Mouse (Mus musculus): ENCODE data around the gene Atg16l1.

DNA sequence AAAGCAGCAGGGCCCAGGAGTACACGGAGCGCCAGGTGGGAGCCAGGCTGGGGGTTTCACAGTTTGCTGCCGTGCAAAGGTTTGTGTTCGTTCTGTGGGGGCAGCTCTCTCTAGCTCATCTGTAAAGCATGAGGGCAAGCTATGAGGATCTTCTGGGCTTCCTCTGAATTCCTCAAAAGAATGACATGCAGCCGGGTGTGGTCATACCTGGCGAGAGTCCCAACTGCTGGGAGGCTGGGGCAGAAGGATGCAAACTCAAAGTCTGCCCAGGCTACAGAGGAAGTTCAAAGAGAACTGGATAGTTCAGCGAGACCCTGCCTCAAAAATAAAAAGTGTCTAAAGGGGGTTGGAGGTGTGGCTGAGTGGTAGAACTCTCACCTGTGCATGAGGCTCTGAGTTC lies 25.4 kb upstream of the Atg16l1 start:
- TF ChIP-seq CTCF (conservative IDR thresholded peaks at IDR 0.05; ENCODE audit: low read length) (no peak), NANOG (IDR thresholded peaks at IDR 0.05; ENCODE audit: borderline replicate concordance, low read length) (no peak)

Data from E14TG2a.4 (cell line).